Mouse (Mus musculus) CH12.LX (cell line): ENCODE results near the gene Iqch. TPM values are rescaled to one million over a fixed set of nuclear protein-coding genes. Genes with fewer than 3 reads are reported as not detected.
A peak's percentile ranks its signal among the peaks of the same experiment; 100 is the strongest.

Experiments
- DNase-seq: peaks from one replicate; pipeline ENCODE4 v3.0.0-alpha.2; 2013; ENCODE audit errors: extremely low read depth
- H3K27ac ChIP-seq: 2 replicates; pipeline ENCODE4 v1.5.1; 2012; ENCODE audit warnings: low read depth, mild to moderate bottlenecking, control low read depth, moderate library complexity; ENCODE audit not compliant: insufficient read depth
- H3K27me3 ChIP-seq: replicated peaks from 2 replicates; pipeline ENCODE3; 2012; ENCODE audit warnings: inconsistent platforms
- H3K36me3 ChIP-seq, 2 experiments: replicated peaks in 1 of 2; 2 replicates each; pipeline versions ENCODE3 to v1.6.1; 2012; ENCODE audit warnings: inconsistent platforms in 1 of 2, low read length in 1 of 2, mild to moderate bottlenecking in 1 of 2, mixed read lengths in 1 of 2, moderate library complexity in 1 of 2; ENCODE audit not compliant: control insufficient read depth in 1 of 2, insufficient read depth in 1 of 2
- H3K4me1 ChIP-seq, 2 experiments: 2 replicates each; pipeline ENCODE4 v1.6.1; 2012; ENCODE audit warnings: inconsistent platforms in 1 of 2, moderate library complexity in 1 of 2; ENCODE audit not compliant: insufficient read depth in 2 of 2, control insufficient read depth in 1 of 2
- H3K4me2 ChIP-seq: 2 replicates; pipeline ENCODE4 v1.6.1; 2012; ENCODE audit warnings: low read depth, mild to moderate bottlenecking, control low read depth; ENCODE audit not compliant: poor library complexity, insufficient read depth, severe bottlenecking
- H3K4me3 ChIP-seq, 3 experiments: fragments of 150-350 bp in 1 of 3; sonication (generic) in 1 of 3; replicated peaks in 1 of 3; 2 replicates each; pipeline versions ENCODE3 to v1.5.1; 2011 to 2012; ENCODE audit warnings: low read depth in 2 of 3, low read length in 2 of 3, mild to moderate bottlenecking in 2 of 3, moderate library complexity in 2 of 3, control low read depth in 1 of 3, improper control_type of control experiment in 1 of 3, inconsistent platforms in 1 of 3, mixed read lengths in 1 of 3; ENCODE audit not compliant: poor library complexity in 1 of 3
- H3K79me2 ChIP-seq: replicated peaks from 2 replicates; pipeline ENCODE4 v1.6.1; 2012; ENCODE audit warnings: mild to moderate bottlenecking, moderate library complexity; ENCODE audit not compliant: control insufficient read depth, poor library complexity, insufficient read depth, severe bottlenecking; ENCODE audit errors: extremely low read depth
- H3K9ac ChIP-seq: 2 replicates; pipeline ENCODE4 v1.6.1; 2012; ENCODE audit warnings: low read depth, mild to moderate bottlenecking, control low read depth, moderate library complexity; ENCODE audit not compliant: insufficient read depth
- H3K9me3 ChIP-seq: replicated peaks from 2 replicates; pipeline ENCODE3; 2012; ENCODE audit warnings: low read length, inconsistent platforms, mixed read lengths
- BHLHE40 ChIP-seq: IDR thresholded peaks from 2 replicates; pipeline ENCODE4 v1.6.1; 2011; ENCODE audit warnings: mild to moderate bottlenecking, low read depth, low read length, improper control_type of control experiment
- CHD1 ChIP-seq: IDR thresholded peaks from 2 replicates; pipeline ENCODE4 v1.6.1; 2012; ENCODE audit warnings: low read depth, low read length, improper control_type of control experiment, inconsistent platforms
- CHD2 ChIP-seq: IDR thresholded peaks from 2 replicates; pipeline ENCODE4 v1.6.1; 2011; ENCODE audit warnings: low read length, improper control_type of control experiment
- CTCF ChIP-seq, 2 experiments: IDR thresholded peaks in 1 of 2; conservative IDR thresholded peaks in 1 of 2; 2 replicates each; pipeline ENCODE4 v1.5.1; 2011 to 2012; ENCODE audit warnings: low read depth in 2 of 2, low read length in 2 of 2, improper control_type of control experiment in 1 of 2, inconsistent platforms in 1 of 2, mild to moderate bottlenecking in 1 of 2, moderate library complexity in 1 of 2
- E2F4 ChIP-seq: IDR thresholded peaks from 2 replicates; pipeline ENCODE4 v1.6.1; 2011; ENCODE audit warnings: low read depth, low read length, improper control_type of control experiment; ENCODE audit not compliant: insufficient replicate concordance
- ELF1 ChIP-seq: IDR thresholded peaks from 2 replicates; pipeline ENCODE4 v1.6.1; 2014; ENCODE audit warnings: low read depth, mild to moderate bottlenecking, inconsistent platforms, low read length, improper control_type of control experiment
- EP300 ChIP-seq: IDR thresholded peaks from 2 replicates; pipeline ENCODE4 v1.6.1; 2011; ENCODE audit warnings: low read length, improper control_type of control experiment
- ETS1 ChIP-seq: conservative IDR thresholded peaks from 2 replicates; pipeline ENCODE4 v1.6.1; 2012; ENCODE audit warnings: low read depth, mild to moderate bottlenecking, inconsistent platforms, low read length, improper control_type of control experiment, moderate library complexity
- GABPA ChIP-seq: IDR thresholded peaks from 2 replicates; pipeline ENCODE4 v1.6.1; 2012; ENCODE audit warnings: low read depth, low read length, improper control_type of control experiment, inconsistent platforms; ENCODE audit not compliant: insufficient replicate concordance
- HCFC1 ChIP-seq: IDR thresholded peaks from 2 replicates; pipeline ENCODE4 v1.6.1; 2012; ENCODE audit warnings: low read depth, mild to moderate bottlenecking, inconsistent platforms, low read length, improper control_type of control experiment
- IRF4 ChIP-seq: IDR thresholded peaks from 2 replicates; pipeline ENCODE4 v1.6.1; 2014; ENCODE audit warnings: low read depth, mild to moderate bottlenecking, inconsistent platforms, low read length, improper control_type of control experiment
- JUN ChIP-seq: IDR thresholded peaks from 2 replicates; pipeline ENCODE4 v1.6.1; 2011; ENCODE audit warnings: low read depth, mild to moderate bottlenecking, low read length, improper control_type of control experiment, moderate library complexity; ENCODE audit not compliant: insufficient read depth
- JUND ChIP-seq: conservative IDR thresholded peaks from 2 replicates; pipeline ENCODE4 v1.6.1; 2011; ENCODE audit warnings: low read depth, low read length, improper control_type of control experiment
- KAT2A ChIP-seq: IDR thresholded peaks from 2 replicates; pipeline ENCODE4 v1.6.1; 2012; ENCODE audit warnings: low read length, improper control_type of control experiment, inconsistent platforms; ENCODE audit not compliant: insufficient replicate concordance
- MAFK ChIP-seq: IDR thresholded peaks from 2 replicates; pipeline ENCODE4 v1.6.1; 2011; ENCODE audit warnings: low read length, improper control_type of control experiment; ENCODE audit not compliant: insufficient replicate concordance
- MAX ChIP-seq: IDR thresholded peaks from 2 replicates; pipeline ENCODE4 v1.6.1; 2011; ENCODE audit warnings: low read length, improper control_type of control experiment
- MAZ ChIP-seq: IDR thresholded peaks from 2 replicates; pipeline ENCODE4 v1.6.1; 2012; ENCODE audit warnings: low read depth, mild to moderate bottlenecking, inconsistent platforms, low read length, improper control_type of control experiment, moderate library complexity
- MEF2A ChIP-seq: IDR thresholded peaks from 2 replicates; pipeline ENCODE4 v1.6.1; 2014; ENCODE audit warnings: low read depth, mild to moderate bottlenecking, inconsistent platforms, low read length, improper control_type of control experiment, borderline replicate concordance
- MXI1 ChIP-seq: IDR thresholded peaks from 2 replicates; pipeline ENCODE4 v1.6.1; 2011; ENCODE audit warnings: mild to moderate bottlenecking, low read depth, low read length, improper control_type of control experiment
- MYC ChIP-seq: IDR thresholded peaks from 2 replicates; pipeline ENCODE4 v1.6.1; 2011; ENCODE audit warnings: low read depth, mild to moderate bottlenecking, improper control_type of control experiment, low read length
- NELFE ChIP-seq: IDR thresholded peaks from 2 replicates; pipeline ENCODE4 v1.6.1; 2011; ENCODE audit warnings: low read depth, low read length, improper control_type of control experiment
- NRF1 ChIP-seq: IDR thresholded peaks from 2 replicates; pipeline ENCODE4 v1.6.1; 2014; ENCODE audit warnings: low read depth, mild to moderate bottlenecking, inconsistent platforms, low read length, improper control_type of control experiment, moderate library complexity
- PAX5 ChIP-seq: IDR thresholded peaks from 2 replicates; pipeline ENCODE4 v1.6.1; 2012; ENCODE audit warnings: low read length, inconsistent platforms, mixed read lengths
- POLR2A ChIP-seq: IDR thresholded peaks from 2 replicates; pipeline ENCODE4 v1.6.1; 2011; ENCODE audit warnings: low read depth, mild to moderate bottlenecking, improper control_type of control experiment, low read length
- POLR2AphosphoS2 ChIP-seq: IDR thresholded peaks from 2 replicates; pipeline ENCODE4 v1.6.1; 2011; ENCODE audit warnings: low read depth, low read length, improper control_type of control experiment
- RCOR1 ChIP-seq: conservative IDR thresholded peaks from 2 replicates; pipeline ENCODE4 v1.6.1; 2012; ENCODE audit warnings: low read depth, mild to moderate bottlenecking, inconsistent platforms, low read length, improper control_type of control experiment
- SIN3A ChIP-seq: IDR thresholded peaks from 2 replicates; pipeline ENCODE4 v1.6.1; 2012; ENCODE audit warnings: low read length, improper control_type of control experiment, inconsistent platforms
- SMC3 ChIP-seq: IDR thresholded peaks from 2 replicates; pipeline ENCODE4 v1.6.1; 2011; ENCODE audit warnings: low read depth, low read length, improper control_type of control experiment
- TBP ChIP-seq: conservative IDR thresholded peaks from 2 replicates; pipeline ENCODE4 v1.6.1; 2011; ENCODE audit warnings: low read depth, low read length, improper control_type of control experiment
- TCF12 ChIP-seq: IDR thresholded peaks from 2 replicates; pipeline ENCODE4 v1.6.1; 2014; ENCODE audit warnings: low read depth, mild to moderate bottlenecking, inconsistent platforms, low read length, improper control_type of control experiment
- UBTF ChIP-seq: IDR thresholded peaks from 2 replicates; pipeline ENCODE4 v1.6.1; 2012; ENCODE audit warnings: low read depth, mild to moderate bottlenecking, inconsistent platforms, low read length, improper control_type of control experiment, moderate library complexity
- USF1 ChIP-seq: IDR thresholded peaks from 2 replicates; pipeline ENCODE4 v1.6.1; 2014; ENCODE audit warnings: low read depth, mild to moderate bottlenecking, inconsistent platforms, low read length, improper control_type of control experiment
- USF2 ChIP-seq: conservative IDR thresholded peaks from 2 replicates; pipeline ENCODE4 v1.6.1; 2011; ENCODE audit warnings: low read depth, low read length, improper control_type of control experiment
- ZC3H11A ChIP-seq: IDR thresholded peaks from 2 replicates; pipeline ENCODE4 v1.6.1; 2012; ENCODE audit warnings: low read depth, mild to moderate bottlenecking, inconsistent platforms, low read length, improper control_type of control experiment
- ZKSCAN1 ChIP-seq: IDR thresholded peaks from 2 replicates; pipeline ENCODE4 v1.6.1; 2012; ENCODE audit warnings: low read depth, inconsistent platforms, low read length, improper control_type of control experiment, borderline replicate concordance
- ZMIZ1 ChIP-seq: IDR thresholded peaks from 2 replicates; pipeline ENCODE4 v1.6.1; 2012; ENCODE audit warnings: low read depth, mild to moderate bottlenecking, inconsistent platforms, low read length, improper control_type of control experiment
- ZNF384 ChIP-seq: IDR thresholded peaks from 2 replicates; pipeline ENCODE4 v1.6.1; 2012; ENCODE audit warnings: low read depth, low read length, improper control_type of control experiment, inconsistent platforms
- dilution Hi-C: fragments of 300-500 bp; cut with MboI; formaldehyde crosslinking; loops from 2 replicates; pipeline ENCODE4 v1.14.3; 2020; ENCODE audit warnings: low sequenced_read_pairs; ENCODE audit not compliant: extremely low pct_unique_long_range_greater_than_20kb, extremely low pct_ligation_motif_present
- in situ Hi-C: fragments of 300-500 bp; cut with MboI; formaldehyde crosslinking; loops from 3 replicates; pipeline ENCODE4 v1.14.3; 2019; ENCODE audit warnings: low sequenced_read_pairs, low pct_ligation_motif_present, low pct_unique_long_range_greater_than_20kb, mixed read lengths
- polyA plus RNA-seq: library from polyadenylated mRNA; unstranded; fragments of >175 nt; gene quantifications from 2 replicates; pipeline ENCODE4 v1.2.1, GENCODE M21; 2012; ENCODE audit warnings: low read depth; ENCODE audit not compliant: insufficient read length
- total RNA-seq, 2 experiments: library from RNA; depleted of rRNA; stranded (reverse); fragments of 300-350 nt in 1 of 2; fragments of >200 nt in 1 of 2; gene quantifications; 2 replicates each; pipeline ENCODE4 v1.2.3; 2012 to 2014

The Iqch gene
- total and polyA plus RNA-seq, 3 experiments, result 0.04 to 0.21 (median 0.15) TPM

DNA sequence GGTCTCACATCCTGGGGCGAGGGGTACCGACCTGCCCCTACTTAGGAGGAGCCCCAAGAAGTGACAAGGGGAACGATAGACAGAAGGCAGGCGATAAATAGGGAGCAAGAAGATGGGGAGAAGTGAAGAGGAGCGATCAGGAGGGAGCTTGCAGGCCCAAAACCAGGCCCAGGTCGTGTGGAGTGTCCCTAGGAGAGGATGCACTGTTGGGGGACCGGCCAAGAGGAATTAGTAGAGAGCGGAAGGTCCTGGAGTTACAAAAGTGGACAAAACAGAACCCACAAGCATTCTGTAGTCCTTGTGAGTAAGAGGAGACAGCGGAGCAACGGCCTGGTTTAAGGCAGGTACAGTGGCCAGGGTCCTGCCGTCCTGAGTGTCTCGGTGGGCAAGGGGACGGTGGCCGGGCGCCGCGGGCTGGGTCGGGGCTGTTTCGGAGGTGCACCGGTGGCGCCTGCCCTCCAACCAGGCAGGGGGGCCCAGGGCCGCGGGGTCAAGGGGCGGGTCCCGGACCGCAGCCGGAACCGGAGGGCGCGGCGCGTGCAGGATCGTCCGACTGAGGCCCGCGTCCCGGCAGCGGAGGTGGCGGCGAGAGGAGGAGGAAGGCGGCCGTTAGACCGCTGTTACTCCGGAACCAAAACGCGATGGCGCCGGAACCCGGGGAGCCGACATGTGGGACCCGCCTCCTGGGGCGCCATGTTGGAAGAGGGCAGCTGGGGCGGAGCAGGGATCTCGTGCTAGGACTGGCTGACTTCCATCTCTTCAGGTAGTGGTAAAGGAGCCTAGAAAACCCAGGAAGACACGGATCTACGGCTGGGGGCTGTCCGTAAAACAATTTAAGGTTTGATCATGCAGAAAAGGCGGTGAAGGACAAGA is 224.8 kb downstream of the Iqch start, which contains the start of gene Map2k5:
Gene Map2k5, minus strand, starts transcription at position 633 of the 873 bp plus-strand sequence.
- peak within 1 kb of the TSS; percentile 78 for H3K4me2 ChIP-seq
- no peaks in the 10 kb centered on the region for H3K27me3 ChIP-seq
- peak within 1 kb of the TSS; percentile 80 to 95 (median 85) for H3K4me3 ChIP-seq
- in situ Hi-C loops, result loop anchor here (25.0 kb wide), 1 partner anchor 565 kb away; the partner anchor contains the start of gene Fem1b
- peaks cover 0 to 27% of the 10 kb centered on the region in 2 experiments for H3K36me3 ChIP-seq
- peak within 1 kb of the TSS; percentile 71 for H3K27ac ChIP-seq
- DNase-seq, result peak; percentile 90
- peaks cover 9 to 43% of the 10 kb centered on the region in 2 experiments; a peak in 3 of 4 replicates for H3K4me1 ChIP-seq
- dilution Hi-C loops, result no loop called here
- H3K9me3 ChIP-seq, result no peaks in the 10 kb centered on the region
- no peaks in the 10 kb centered on the region; the same call in 1 of the 2 replicates for H3K79me2 ChIP-seq
- peak within 1 kb of the TSS; percentile 96 for H3K9ac ChIP-seq
- TF ChIP-seq SIN3A (peak; percentile 93), TBP (peak; percentile 52; the same call in 1 of the 2 replicates), ZMIZ1 (peak; percentile 67; the same call in 1 of the 2 replicates), IRF4 (peak; percentile 48; the same call in 1 of the 2 replicates), ELF1 (peak; percentile 79), JUND (no peak), ETS1 (no peak), MAZ (peak; percentile 79), MXI1 (peak; percentile 79), ZKSCAN1 (no peak; the same call in 1 of the 2 replicates), TCF12 (peak; percentile 71), EP300 (no peak), BHLHE40 (peak; percentile 71), KAT2A (peak; percentile 89; the same call in 1 of the 2 replicates), NELFE (peak; percentile 49; the same call in 1 of the 2 replicates), GABPA (peak; percentile 43; the same call in 1 of the 2 replicates), ZC3H11A (no peak), CHD1 (no peak), ZNF384 (no peak), UBTF (peak; percentile 59; the same call in 1 of the 2 replicates), USF2 (no peak), RCOR1 (no peak; the same call in 1 of the 2 replicates), MEF2A (peak; percentile 36; the same call in 1 of the 2 replicates), CTCF (conservative IDR thresholded peaks at IDR 0.05 in 1 of 2, IDR thresholded peaks at IDR 0.05 in 1 of 2; ENCODE audit: low read depth in 2 of 2, low read length in 2 of 2) (no peak), POLR2A (peak; percentile 73), MAFK (no peak), CHD2 (peak; percentile 63; the same call in 1 of the 2 replicates), MYC (peak; percentile 70; the same call in 1 of the 2 replicates), SMC3 (no peak), PAX5 (no peak), MAX (0 out of 2 replicates have a peak, but pooled peaks have one; percentile 43), E2F4 (no peak), JUN (no peak), USF1 (no peak), NRF1 (peak; percentile 75), POLR2AphosphoS2 (peak; percentile 49; the same call in 1 of the 2 replicates), HCFC1 (peak; percentile 96)
